Mouse (Mus musculus): ENCODE data around the gene Ganab. TPM values are rescaled to one million over a fixed set of nuclear protein-coding genes. Genes with fewer than 3 reads are reported as not detected.

The Ganab gene
- polyA plus RNA-seq, 1 experiment from 2014 or later: 41.4 TPM

GRCm38 (mm10) chr19:8952241-8952640, 54.4 kb downstream of the Ganab start:
- H3K27me3 ChIP-seq: no peaks in the 10 kb centered on the region
- peak overlapping the region; percentile 81; the same call in 1 of the 2 replicates for H3K9ac ChIP-seq
- H3K27ac ChIP-seq: peak overlapping the region; percentile 75; the same call in 1 of the 2 replicates
- H3K4me3 ChIP-seq (replicated peaks): peak overlapping the region; percentile 76; the same call in 1 of the 2 replicates
- 87% methylated on average over 9 of the region's 9 CpGs for WGBS (ENCODE audit: insufficient replicate concordance)
- ATAC-seq (ENCODE audit: low read depth) (no peak), DNase-seq (no peak)
- H3K9me3 ChIP-seq (replicated peaks): no peaks in the 10 kb centered on the region
- peaks cover 74% of the 10 kb centered on the region for H3K36me3 ChIP-seq
- peaks cover 42% of the 10 kb centered on the region for H3K4me1 ChIP-seq (replicated peaks)
- H3K4me2 ChIP-seq: peak overlapping the region; percentile 80

- peak within 1 kb of the TSS; percentile 76 for H3K4me3 ChIP-seq (replicated peaks)
- no peaks in the 10 kb centered on the region for H3K27me3 ChIP-seq
- H3K9ac ChIP-seq: peak within 1 kb of the TSS; percentile 81
- under 1% methylated on average over 46 of the region's 46 CpGs for WGBS (ENCODE audit: insufficient replicate concordance)
- H3K36me3 ChIP-seq: peaks cover 72% of the 10 kb centered on the region
- peak; percentile 94 for ATAC-seq (ENCODE audit: low read depth)
- peak; percentile 88 for DNase-seq
- peaks cover 37% of the 10 kb centered on the region for H3K4me1 ChIP-seq (replicated peaks)
- H3K9me3 ChIP-seq (replicated peaks): no peaks in the 10 kb centered on the region
- peak within 1 kb of the TSS; percentile 75 for H3K27ac ChIP-seq
- peak within 1 kb of the TSS; percentile 80 for H3K4me2 ChIP-seq
Measured at GRCm38 (mm10) chr19:8953135-8954039, 55.5 kb downstream of the Ganab start, which contains the start of gene Tut1. Gene Tut1, plus strand, starts transcription at chr19:8953847.

- Histone ChIP-seq H3K36me3 (peaks cover 72% of the 10 kb centered on the region), H3K9ac (peak overlapping the region; percentile 81), H3K4me1 (replicated peaks) (peaks cover 37% of the 10 kb centered on the region), H3K9me3 (replicated peaks) (no peaks in the 10 kb centered on the region), H3K4me2 (peak overlapping the region; percentile 80), H3K4me3 (replicated peaks) (peak overlapping the region; percentile 76), H3K27me3 (no peaks in the 10 kb centered on the region), H3K27ac (peak overlapping the region; percentile 75)
- ATAC-seq (ENCODE audit: low read depth) (no peak), DNase-seq (no peak)
- WGBS (ENCODE audit: insufficient replicate concordance): 5% methylated on average over 9 of the region's 9 CpGs
Measured at GRCm38 (mm10) chr19:8954171-8954570, 56.3 kb downstream of the Ganab start.

GRCm38 (mm10) chr19:8962256-8962655, 64.4 kb downstream of the Ganab start:
- H3K27ac ChIP-seq: no peak overlapping the region
- DNase-seq: no peak
- ATAC-seq (ENCODE audit: low read depth): no peak
- no peak overlapping the region for H3K9ac ChIP-seq
- 67% methylated on average over 2 of the region's 2 CpGs for WGBS (ENCODE audit: insufficient replicate concordance)
- H3K4me3 ChIP-seq (replicated peaks): no peak overlapping the region
- H3K4me2 ChIP-seq: no peak overlapping the region
- no peaks in the 10 kb centered on the region for H3K9me3 ChIP-seq (replicated peaks)
- peaks cover 85% of the 10 kb centered on the region for H3K36me3 ChIP-seq
- peaks cover 11% of the 10 kb centered on the region for H3K4me1 ChIP-seq (replicated peaks)
- H3K27me3 ChIP-seq: no peaks in the 10 kb centered on the region

- 88% methylated on average over 11 of the region's 11 CpGs for WGBS (ENCODE audit: insufficient replicate concordance)
- DNase-seq: no peak
- H3K27ac ChIP-seq: peak overlapping the region; percentile 4; the same call in 1 of the 2 replicates
- H3K4me1 ChIP-seq (replicated peaks): peaks cover 38% of the 10 kb centered on the region
- no peak overlapping the region for H3K4me3 ChIP-seq (replicated peaks)
- no peaks in the 10 kb centered on the region for H3K27me3 ChIP-seq
- H3K4me2 ChIP-seq: 0 out of 2 replicates have a peak overlapping the region, but pooled peaks have one; percentile 71
- ATAC-seq (ENCODE audit: low read depth): no peak
- peaks cover 77% of the 10 kb centered on the region for H3K36me3 ChIP-seq
- 0 out of 2 replicates have a peak overlapping the region, but pooled peaks have one; percentile 22 for H3K9ac ChIP-seq
- no peaks in the 10 kb centered on the region for H3K9me3 ChIP-seq (replicated peaks)
Measured at GRCm38 (mm10) chr19:8965075-8965474, 67.2 kb downstream of the Ganab start.

- peaks cover 77% of the 10 kb centered on the region for H3K36me3 ChIP-seq
- H3K27me3 ChIP-seq: no peaks in the 10 kb centered on the region
- H3K9me3 ChIP-seq (replicated peaks): no peaks in the 10 kb centered on the region
- H3K4me1 ChIP-seq (replicated peaks): peaks cover 38% of the 10 kb centered on the region
- peak overlapping the region; percentile 75 for H3K9ac ChIP-seq
- H3K4me2 ChIP-seq: peak overlapping the region; percentile 71
- H3K27ac ChIP-seq: peak overlapping the region; percentile 87
- peak overlapping the region; percentile 67 for H3K4me3 ChIP-seq (replicated peaks)
- 74% methylated on average over 8 of the region's 8 CpGs for WGBS (ENCODE audit: insufficient replicate concordance)
- DNase-seq: no peak
- ATAC-seq (ENCODE audit: low read depth): no peak
Measured at GRCm38 (mm10) chr19:8965771-8966170, 67.9 kb downstream of the Ganab start.

- H3K4me1 ChIP-seq (replicated peaks): peaks cover 39% of the 10 kb centered on the region
- no peaks in the 10 kb centered on the region for H3K27me3 ChIP-seq
- no peak for DNase-seq
- peak overlapping the region; percentile 87 for H3K27ac ChIP-seq
- no peak for ATAC-seq (ENCODE audit: low read depth)
- 36% methylated on average over 5 of the region's 5 CpGs for WGBS (ENCODE audit: insufficient replicate concordance)
- H3K9me3 ChIP-seq (replicated peaks): no peaks in the 10 kb centered on the region
- H3K36me3 ChIP-seq: peaks cover 77% of the 10 kb centered on the region
- H3K9ac ChIP-seq: peak overlapping the region; percentile 75
- H3K4me3 ChIP-seq (replicated peaks): peak overlapping the region; percentile 67
- peak overlapping the region; percentile 71 for H3K4me2 ChIP-seq
Measured at GRCm38 (mm10) chr19:8966198-8966589, 68.3 kb downstream of the Ganab start.

Small RNA genes within 50 kb of the gene (microRNA-seq; reads per million reads assigned to microRNA genes)
- gene Mir5136: not detected

Other genes starting within 250 kb of the Ganab start
- gene Chrm1, start 234.3 kb upstream of the Ganab start, polyA plus RNA-seq (2015; fragmentation: Nextera tagmentation; extraction: Ambion mirVana): not detected in 2 replicates
- gene Slc3a2, start 174.7 kb upstream of the Ganab start, polyA plus RNA-seq (2015; fragmentation: Nextera tagmentation; extraction: Ambion mirVana): 118 and 128 TPM in 2 replicates
- 80.8 and 81.6 TPM in 2 replicates for gene Wdr74, start 162.2 kb upstream of the Ganab start, polyA plus RNA-seq (2015; fragmentation: Nextera tagmentation; extraction: Ambion mirVana)
- gene 1700092M07Rik, start 157.4 kb upstream of the Ganab start, polyA plus RNA-seq (2015; fragmentation: Nextera tagmentation; extraction: Ambion mirVana): 0.81 and 1.3 TPM in 2 replicates
- 48.2 and 51.9 TPM in 2 replicates for gene Stx5a, start 156.7 kb upstream of the Ganab start, polyA plus RNA-seq (2015; fragmentation: Nextera tagmentation; extraction: Ambion mirVana)
- gene Nxf1, start 141.0 kb upstream of the Ganab start, polyA plus RNA-seq (2015; fragmentation: Nextera tagmentation; extraction: Ambion mirVana): 93.3 and 104 TPM in 2 replicates
- 66.1 and 74.2 TPM in 2 replicates for gene Tmem223, start 127.1 kb upstream of the Ganab start, polyA plus RNA-seq (2015; fragmentation: Nextera tagmentation; extraction: Ambion mirVana)
- gene Tmem179b, start 123.6 kb upstream of the Ganab start, polyA plus RNA-seq (2015; fragmentation: Nextera tagmentation; extraction: Ambion mirVana): 93.6 and 97.1 TPM in 2 replicates
- gene Taf6l, start 111.7 kb upstream of the Ganab start, polyA plus RNA-seq (2015; fragmentation: Nextera tagmentation; extraction: Ambion mirVana): 16.6 and 17.2 TPM in 2 replicates
- 105 and 110 TPM in 2 replicates for gene Polr2g, start 99.5 kb upstream of the Ganab start, polyA plus RNA-seq (2015; fragmentation: Nextera tagmentation; extraction: Ambion mirVana)
- gene Zbtb3, start 95.5 kb upstream of the Ganab start, polyA plus RNA-seq (2015; fragmentation: Nextera tagmentation; extraction: Ambion mirVana): 1.5 TPM in 2 replicates
- gene Ttc9c, start 78.7 kb upstream of the Ganab start, polyA plus RNA-seq (2015; fragmentation: Nextera tagmentation; extraction: Ambion mirVana): 25.1 and 27.4 TPM in 2 replicates
- gene Hnrnpul2, start 78.1 kb upstream of the Ganab start, polyA plus RNA-seq (2015; fragmentation: Nextera tagmentation; extraction: Ambion mirVana): 2.8 and 3.0 TPM in 2 replicates
- not detected in 2 replicates for gene AC129217.1, start 68.3 kb upstream of the Ganab start, polyA plus RNA-seq (2015; fragmentation: Nextera tagmentation; extraction: Ambion mirVana)
- gene Bscl2, start 60.6 kb upstream of the Ganab start, polyA plus RNA-seq (2015; fragmentation: Nextera tagmentation; extraction: Ambion mirVana): 33.8 and 37.2 TPM in 2 replicates
- gene Gng3, start 58.9 kb upstream of the Ganab start, polyA plus RNA-seq (2015; fragmentation: Nextera tagmentation; extraction: Ambion mirVana): 0.52 and 0.73 TPM in 2 replicates
- gene Lrrn4cl, start 47.3 kb upstream of the Ganab start, polyA plus RNA-seq (2015; fragmentation: Nextera tagmentation; extraction: Ambion mirVana): 0.05 and 0.18 TPM in 2 replicates
- gene Ubxn1, start 26.6 kb upstream of the Ganab start, polyA plus RNA-seq (2015; fragmentation: Nextera tagmentation; extraction: Ambion mirVana): 112 and 125 TPM in 2 replicates
- gene Uqcc3, start 17.1 kb upstream of the Ganab start, polyA plus RNA-seq (2015; fragmentation: Nextera tagmentation; extraction: Ambion mirVana): 37.8 and 38.5 TPM in 2 replicates
- 81.2 and 113 TPM in 2 replicates for gene Lbhd1, start 14.3 kb upstream of the Ganab start, polyA plus RNA-seq (2015; fragmentation: Nextera tagmentation; extraction: Ambion mirVana)
- not detected in 2 replicates for gene Gm49403, start 14.1 kb upstream of the Ganab start, polyA plus RNA-seq (2015; fragmentation: Nextera tagmentation; extraction: Ambion mirVana)
- 89.5 and 92.3 TPM in 2 replicates for gene 1810009A15Rik, start 9.2 kb upstream of the Ganab start, polyA plus RNA-seq (2015; fragmentation: Nextera tagmentation; extraction: Ambion mirVana)
- not detected in 2 replicates for gene Gm49416, start 9.1 kb upstream of the Ganab start, polyA plus RNA-seq (2015; fragmentation: Nextera tagmentation; extraction: Ambion mirVana)
- gene Ints5, start 5.1 kb upstream of the Ganab start, polyA plus RNA-seq (2015; fragmentation: Nextera tagmentation; extraction: Ambion mirVana): 26.1 and 26.5 TPM in 2 replicates
- 20.1 and 22.8 TPM in 2 replicates for gene B3gat3, start 22.3 kb downstream of the Ganab start, polyA plus RNA-seq (2015; fragmentation: Nextera tagmentation; extraction: Ambion mirVana)
- gene Rom1, start 31.3 kb downstream of the Ganab start, polyA plus RNA-seq (2015; fragmentation: Nextera tagmentation; extraction: Ambion mirVana): 2.7 and 2.8 TPM in 2 replicates
- 14.4 and 15.2 TPM in 2 replicates for gene Eml3, start 31.5 kb downstream of the Ganab start, polyA plus RNA-seq (2015; fragmentation: Nextera tagmentation; extraction: Ambion mirVana)
- gene Mta2, start 43.8 kb downstream of the Ganab start, polyA plus RNA-seq (2015; fragmentation: Nextera tagmentation; extraction: Ambion mirVana): 99.5 and 114 TPM in 2 replicates
- 18.7 and 20.2 TPM in 2 replicates for gene Tut1, start 55.8 kb downstream of the Ganab start, polyA plus RNA-seq (2015; fragmentation: Nextera tagmentation; extraction: Ambion mirVana)
- 298 and 320 TPM in 2 replicates for gene Eef1g, start 69.0 kb downstream of the Ganab start, polyA plus RNA-seq (2015; fragmentation: Nextera tagmentation; extraction: Ambion mirVana)
- 1.4 and 1.6 TPM in 2 replicates for gene Ahnak, start 91.2 kb downstream of the Ganab start, polyA plus RNA-seq (2015; fragmentation: Nextera tagmentation; extraction: Ambion mirVana)
- not detected in 2 replicates for gene Scgb1a1, start 189.9 kb downstream of the Ganab start, polyA plus RNA-seq (2015; fragmentation: Nextera tagmentation; extraction: Ambion mirVana)
- gene Asrgl1, start 237.6 kb downstream of the Ganab start, polyA plus RNA-seq (2015; fragmentation: Nextera tagmentation; extraction: Ambion mirVana): 11.5 and 14.9 TPM in 2 replicates

Measured in liver, embryonic 13.5 days (tissue).